Mouse (Mus musculus) ES-Bruce4 (cell line): ENCODE measurements around the gene Cbx5.

Experiments used
- CTCF ChIP-seq: IDR thresholded peaks from one replicate; pipeline ENCODE4 v1.8.1; 2011; ENCODE audit warnings: low read depth, low read length
- EP300 ChIP-seq: IDR thresholded peaks from 2 replicates; pipeline ENCODE4 v1.6.1; 2011; ENCODE audit warnings: low read depth, low read length; ENCODE audit not compliant: insufficient read depth
- POLR2A ChIP-seq: IDR thresholded peaks from one replicate; pipeline ENCODE4 v1.8.1; 2011; ENCODE audit warnings: low read length; ENCODE audit not compliant: insufficient read depth

DNA sequence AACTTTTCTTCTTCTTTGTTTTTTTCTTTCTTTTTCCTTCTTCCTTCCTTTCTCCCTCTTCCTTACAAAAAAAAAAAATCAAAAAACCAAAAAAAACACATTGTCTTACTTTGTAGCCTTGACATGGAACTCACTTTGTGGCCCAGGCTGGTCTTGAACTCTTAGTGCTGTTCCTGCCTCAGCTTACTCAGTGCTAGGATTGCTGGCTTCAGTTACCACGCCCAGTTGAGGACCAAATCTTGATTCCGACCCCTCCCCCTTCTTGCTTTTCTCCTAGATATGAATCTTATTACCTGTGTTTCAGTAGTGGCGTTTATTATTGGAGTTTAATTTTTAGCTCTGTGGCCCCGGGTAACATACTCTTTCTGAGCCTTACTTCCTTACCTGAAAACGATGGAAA, 19.5 kb upstream of the Cbx5 start:
- TF ChIP-seq CTCF (no peak), EP300 (no peak), POLR2A (no peak)
